14 mouse cellular contexts compared by ENCODE assay signal in genomic region chr6:117778481-117778880, GRCm38 (mm10).
DNase-seq lines count a peak whose midpoint lies in the region; ATAC-seq lines count a peak whose summit lies in the region.
"Had no signal": no experiment of that assay in that cellular context is flagged by ENCODE, and none has a peak within 500 bp of the region (broad histone marks: within the 10 kb centered on the region; RNA-seq: fewer than 3 reads in every experiment).

No protein-coding gene starts in this region.

- 62% methylated on average over 8 of the region's 8 CpGs for WGBS in limb, embryonic 15.5 days
- WGBS in limb, embryonic 10.5 days: 76% methylated on average over 8 of the region's 8 CpGs
- WGBS in kidney, embryonic 15.5 days: 61% methylated on average over 8 of the region's 8 CpGs
- WGBS in forebrain, embryonic 14.5 days: 87% methylated on average over 8 of the region's 8 CpGs
- 80% methylated on average over 8 of the region's 8 CpGs for WGBS in forebrain, embryonic 11.5 days

- no peak overlapping the region for H3K9ac ChIP-seq in limb, embryonic 15.5 days
- H3K9ac ChIP-seq in kidney, embryonic 15.5 days: no peak overlapping the region
- no peak overlapping the region for H3K9ac ChIP-seq in forebrain, embryonic 14.5 days (ENCODE audit: low read length)
- no peak overlapping the region for H3K9ac ChIP-seq in forebrain, embryonic 11.5 days (ENCODE audit: low read length)
- H3K9ac ChIP-seq: hindbrain, embryonic 14.5 days; neural tube, embryonic 15.5 days had no signal

- no peak overlapping the region for H3K4me3 ChIP-seq in limb, embryonic 15.5 days
- no peak overlapping the region for H3K4me3 ChIP-seq in limb, embryonic 10.5 days
- H3K4me3 ChIP-seq in kidney, embryonic 15.5 days (replicated peaks): no peak overlapping the region
- H3K4me3 ChIP-seq in forebrain, embryonic 14.5 days (ENCODE audit: low read depth, low read length): no peak overlapping the region
- H3K4me3 ChIP-seq in forebrain, embryonic 11.5 days (ENCODE audit: low read depth, low read length): no peak overlapping the region
- H3K4me3 ChIP-seq: neural tube, embryonic 15.5 days had no signal

- no peaks in the 10 kb centered on the region for H3K27me3 ChIP-seq in limb, embryonic 15.5 days
- H3K27me3 ChIP-seq in limb, embryonic 10.5 days (ENCODE audit: low read depth, poor library complexity, severe bottlenecking): no peaks in the 10 kb centered on the region
- H3K27me3 ChIP-seq in kidney, embryonic 15.5 days: no peaks in the 10 kb centered on the region
- no peaks in the 10 kb centered on the region for H3K27me3 ChIP-seq in forebrain, embryonic 14.5 days (replicated peaks; ENCODE audit: control insufficient read depth, insufficient read depth, low read length)
- H3K27me3 ChIP-seq in forebrain, embryonic 11.5 days (ENCODE audit: control insufficient read depth, insufficient read depth, low read length): no peaks in the 10 kb centered on the region
- H3K27me3 ChIP-seq: neural tube, embryonic 15.5 days had no signal

- H3K27ac ChIP-seq in limb, embryonic 15.5 days: no peak overlapping the region
- H3K27ac ChIP-seq in limb, embryonic 10.5 days: no peak overlapping the region
- 0 out of 2 replicates have a peak overlapping the region, but pooled peaks have one; percentile 20 for H3K27ac ChIP-seq in kidney, embryonic 15.5 days
- no peak overlapping the region for H3K27ac ChIP-seq in forebrain, embryonic 14.5 days (ENCODE audit: low read depth, low read length)
- H3K27ac ChIP-seq in forebrain, embryonic 11.5 days (ENCODE audit: low read depth, low read length): no peak overlapping the region
- H3K27ac ChIP-seq: hindbrain, embryonic 14.5 days; neural tube, embryonic 15.5 days had no signal

- H3K9me3 ChIP-seq in limb, embryonic 15.5 days: no peaks in the 10 kb centered on the region
- H3K9me3 ChIP-seq in limb, embryonic 10.5 days (replicated peaks): no peaks in the 10 kb centered on the region
- H3K9me3 ChIP-seq in kidney, embryonic 15.5 days (replicated peaks): no peaks in the 10 kb centered on the region
- no peaks in the 10 kb centered on the region for H3K9me3 ChIP-seq in forebrain, embryonic 14.5 days (replicated peaks; ENCODE audit: control insufficient read depth, low read length)
- H3K9me3 ChIP-seq in forebrain, embryonic 11.5 days (ENCODE audit: control insufficient read depth, low read length): no peaks in the 10 kb centered on the region
- H3K9me3 ChIP-seq: neural tube, embryonic 15.5 days had no signal

- no peak for DNase-seq in limb, embryonic 10.5 days (ENCODE audit: low spot score)
- DNase-seq in heart, adult 9 months (ENCODE audit: low spot score in 2 of 2): peak; percentile 56 to 76
- DNase-seq in lung, postnatal 14 days: peak; percentile 21
- DNase-seq in forebrain, embryonic 14.5 days (ENCODE audit: low spot score): no peak
- no peak for DNase-seq in urinary bladder, postnatal 10 days (ENCODE audit: low spot score)
- no peak for DNase-seq in forebrain, embryonic 11.5 days (ENCODE audit: low spot score)
- DNase-seq: cerebellum, adult 11-12 months; layer of hippocampus, adult 9-11 months; thymus, adult 18-20 months had no signal

- no peaks in the 10 kb centered on the region for H3K36me3 ChIP-seq in limb, embryonic 15.5 days
- no peaks in the 10 kb centered on the region for H3K36me3 ChIP-seq in limb, embryonic 10.5 days
- no peaks in the 10 kb centered on the region for H3K36me3 ChIP-seq in kidney, embryonic 15.5 days
- H3K36me3 ChIP-seq in forebrain, embryonic 14.5 days (ENCODE audit: control insufficient read depth, insufficient read depth, low read length): no peaks in the 10 kb centered on the region
- no peaks in the 10 kb centered on the region for H3K36me3 ChIP-seq in forebrain, embryonic 11.5 days (ENCODE audit: control insufficient read depth, insufficient read depth, low read length)
- H3K36me3 ChIP-seq: neural tube, embryonic 15.5 days had no signal

- no peak overlapping the region for H3K4me2 ChIP-seq in limb, embryonic 15.5 days
- no peak overlapping the region for H3K4me2 ChIP-seq in kidney, embryonic 15.5 days
- H3K4me2 ChIP-seq in forebrain, embryonic 14.5 days (ENCODE audit: low read length): no peak overlapping the region
- no peak overlapping the region for H3K4me2 ChIP-seq in forebrain, embryonic 11.5 days (ENCODE audit: low read depth, low read length, severe bottlenecking)
- H3K4me2 ChIP-seq: hindbrain, embryonic 14.5 days; neural tube, embryonic 15.5 days had no signal

- ATAC-seq in limb, embryonic 15.5 days (ENCODE audit: insufficient number of reproducible peaks, low FRiP score, low TSS enrichment, low read depth): peak; percentile 57; the same call in 1 of the 2 replicates
- ATAC-seq in kidney, embryonic 15.5 days (replicated peaks; ENCODE audit: low FRiP score): 0 out of 2 replicates have a peak, but pooled peaks have one; percentile 49
- ATAC-seq in forebrain, embryonic 14.5 days: no peak
- no peak for ATAC-seq in forebrain, embryonic 11.5 days (replicated peaks; ENCODE audit: low FRiP score)
- ATAC-seq: midbrain, embryonic 16.5 days had no signal

- H3K4me1 ChIP-seq in limb, embryonic 15.5 days: no peaks in the 10 kb centered on the region
- peaks cover 21% of the 10 kb centered on the region for H3K4me1 ChIP-seq in limb, embryonic 10.5 days
- 0 out of 2 replicates have a peak, but pooled peaks cover 3% of the 10 kb centered on the region for H3K4me1 ChIP-seq in kidney, embryonic 15.5 days
- no peaks in the 10 kb centered on the region for H3K4me1 ChIP-seq in forebrain, embryonic 14.5 days (ENCODE audit: control insufficient read depth, insufficient read depth, low read length)
- H3K4me1 ChIP-seq in forebrain, embryonic 11.5 days (replicated peaks; ENCODE audit: control insufficient read depth, insufficient read depth, low read length): no peaks in the 10 kb centered on the region

Comparison
In these comparisons a context has a peak if more than half of its experiments do, and no peak if none do; other contexts are left out.
1. ATAC-seq: peak in limb, embryonic 15.5 days (single experiment) and kidney, embryonic 15.5 days (single experiment); none in forebrain, embryonic 14.5 days (single experiment) and forebrain, embryonic 11.5 days (single experiment).
2. DNase-seq: peak in heart, adult 9 months (2 of 2) and lung, postnatal 14 days (single experiment); none in limb, embryonic 10.5 days (single experiment), forebrain, embryonic 14.5 days (single experiment), urinary bladder, postnatal 10 days (single experiment) and forebrain, embryonic 11.5 days (single experiment).